Mouse (Mus musculus) layer of hippocampus, adult 8-10 months (tissue): ENCODE results near the gene Odc1. TPM values are rescaled to one million over a fixed set of nuclear protein-coding genes. Genes with fewer than 3 reads are reported as not detected.

ENCODE experiments used
- DNase-seq, 2 experiments: peaks; one replicate each; pipeline ENCODE4 v3.0.0; 2022; ENCODE audit warnings: low spot score in 2 of 2
- total RNA-seq, 4 experiments: library from RNA; stranded (reverse); gene quantifications; 2 replicates each; pipeline ENCODE4 v1.2.4; 2022

Odc1 gene
- total RNA-seq, 4 experiments from 2014 or later, result 66.4 to 90.7 (median 85.7) TPM

- DNase-seq, result no peak
Observed at GRCm38 (mm10) chr12:17586011-17586410, 41.4 kb downstream of the Odc1 start.

DNA sequence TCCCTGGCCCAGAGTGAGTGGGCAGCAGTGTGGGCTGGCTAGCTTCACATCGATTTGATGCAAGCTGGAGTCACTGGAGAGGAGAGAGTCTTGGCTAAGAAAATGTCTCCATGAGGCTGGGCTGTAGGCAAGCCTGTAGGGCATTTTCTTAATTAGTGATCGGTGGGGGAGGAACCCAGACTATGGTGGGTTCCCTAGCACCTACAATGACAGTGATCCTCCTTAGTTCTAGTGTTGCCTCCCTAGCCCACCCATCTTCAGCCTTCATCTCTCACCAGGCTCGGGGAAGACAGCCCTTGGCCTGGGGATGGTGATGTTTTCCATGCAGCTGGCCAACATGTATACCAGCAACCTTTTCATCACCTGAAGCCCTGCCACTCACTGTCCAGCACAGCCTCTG, 43.8 kb downstream of the Odc1 start:
- DNase-seq, result no peak

GRCm38 (mm10) chr12:17588906-17589612, 44.5 kb downstream of the Odc1 start:
- DNase-seq, result no peak

DNA sequence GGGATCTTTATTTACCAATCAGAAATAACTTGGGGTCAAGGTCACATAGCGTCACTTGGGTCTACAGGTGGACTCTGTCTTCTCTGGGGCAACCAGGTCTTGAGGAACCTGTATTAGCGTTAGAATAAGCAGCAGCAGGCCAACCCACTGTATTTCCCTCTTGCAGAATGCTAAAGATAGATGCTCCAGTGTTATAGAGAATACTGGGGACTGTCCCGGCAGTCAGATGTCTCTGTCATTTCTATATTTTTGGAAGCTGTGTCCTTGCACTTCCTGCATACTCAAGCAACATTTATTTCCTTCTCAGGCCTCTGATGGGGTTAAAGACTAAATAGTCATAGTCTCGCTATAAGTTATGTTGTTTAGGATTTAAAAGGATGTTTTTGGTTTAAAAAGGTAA, 46.7 kb downstream of the Odc1 start:
- no peak for DNase-seq

GRCm38 (mm10) chr12:17593956-17594355, 49.4 kb downstream of the Odc1 start:
- no peak for DNase-seq

DNA sequence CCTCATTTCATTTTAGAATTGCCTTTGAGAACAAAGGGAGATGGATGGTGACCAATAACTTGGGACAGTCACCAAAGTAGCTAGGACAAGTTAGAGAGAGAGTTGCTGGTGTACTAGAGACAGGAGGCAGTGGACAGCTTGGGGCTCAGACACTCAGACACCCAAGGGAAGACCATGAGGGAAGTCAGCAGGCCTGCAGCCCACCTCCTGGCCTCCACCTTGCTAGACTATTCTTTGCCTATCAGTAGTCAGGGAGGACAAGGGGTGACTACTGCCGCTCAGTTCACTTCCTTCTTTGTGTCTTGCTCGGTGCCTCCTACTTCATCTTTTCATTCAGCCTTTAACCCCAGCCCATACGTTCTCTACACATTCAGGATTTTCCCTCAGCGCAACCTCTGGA, 50.1 kb downstream of the Odc1 start:
- DNase-seq, result no peak

DNA sequence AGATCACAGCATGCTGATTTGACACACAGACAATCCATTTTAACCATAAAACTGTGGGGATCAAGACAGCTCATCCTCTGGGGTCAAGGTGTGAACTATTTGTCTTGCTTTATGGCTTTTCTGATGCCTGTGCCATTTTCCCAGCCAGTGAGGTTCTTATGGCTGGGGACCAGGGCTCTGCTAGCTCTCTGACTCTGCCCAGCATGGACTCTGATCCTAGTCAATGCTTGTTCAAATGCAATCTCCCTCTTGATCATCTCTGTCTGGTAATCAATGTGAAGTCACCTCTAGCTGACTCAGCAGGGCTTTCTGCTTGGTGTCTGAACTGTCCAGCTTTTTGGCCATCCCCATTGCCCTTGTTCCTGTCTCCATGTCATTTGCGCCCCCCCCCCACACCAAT, 50.6 kb downstream of the Odc1 start:
- DNase-seq, result no peak

Other genes with a start within 250 kb of the Odc1 start
- gene Atp6v1c2, start 215.4 kb upstream of the Odc1 start, total RNA-seq, result 1 to 10 TPM; 2.2 to 3.6 (median 3.0) TPM
- gene Nol10, start 196.3 kb upstream of the Odc1 start, total RNA-seq, result 10 to 100 TPM; 18.7 to 22.4 (median 19.9) TPM
- 10 to 100 TPM; 61.9 to 68.4 (median 66.1) TPM for gene Hpcal1, start 146.1 kb downstream of the Odc1 start, total RNA-seq